Mouse (Mus musculus) forebrain, embryonic 11.5 days (tissue): ENCODE measurements around the gene Sirt3. TPM values are rescaled to one million over a fixed set of nuclear protein-coding genes. Genes with fewer than 3 reads are reported as not detected.

Experiments
- ATAC-seq: fragments of 200-750 bp; cut with Nextera tagmentation; replicated peaks from 2 replicates; pipeline ENCODE4 v1.8.0; 2017; ENCODE audit warnings: moderate TSS enrichment; ENCODE audit not compliant: low FRiP score
- DNase-seq: peaks from one replicate; pipeline ENCODE4 v3.0.0-alpha.2; 2017; ENCODE audit warnings: low spot score
- H3K27ac ChIP-seq: fragments of 300-500 bp; sonication (generic); 2 replicates; pipeline ENCODE4 v1.5.1; 2014; ENCODE audit warnings: low read depth, low read length
- H3K27me3 ChIP-seq: fragments of 300-500 bp; sonication (generic); 2 replicates; pipeline ENCODE4 v1.6.1; 2014; ENCODE audit warnings: mild to moderate bottlenecking, low read length, mixed read lengths; ENCODE audit not compliant: control insufficient read depth, insufficient read depth
- H3K36me3 ChIP-seq: fragments of 300-500 bp; sonication (generic); 2 replicates; pipeline ENCODE4 v1.6.1; 2014; ENCODE audit warnings: mild to moderate bottlenecking, low read length, moderate library complexity, mixed read lengths; ENCODE audit not compliant: control insufficient read depth, insufficient read depth
- H3K4me1 ChIP-seq: fragments of 300-500 bp; sonication (generic); replicated peaks from 2 replicates; pipeline ENCODE4 v1.6.1; 2014; ENCODE audit warnings: low read length, mixed read lengths; ENCODE audit not compliant: control insufficient read depth, insufficient read depth
- H3K4me2 ChIP-seq: fragments of 300-500 bp; sonication (generic); 2 replicates; pipeline ENCODE4 v1.6.1; 2014; ENCODE audit warnings: low read depth, mild to moderate bottlenecking, low read length, moderate library complexity, mixed read lengths; ENCODE audit not compliant: severe bottlenecking
- H3K4me3 ChIP-seq: fragments of 300-500 bp; sonication (generic); 2 replicates; pipeline ENCODE4 v1.5.1; 2014; ENCODE audit warnings: low read depth, low read length
- H3K9ac ChIP-seq: fragments of 300-500 bp; sonication (generic); 2 replicates; pipeline ENCODE4 v1.6.1; 2014; ENCODE audit warnings: low read length
- H3K9me3 ChIP-seq: fragments of 300-500 bp; sonication (generic); 2 replicates; pipeline ENCODE4 v1.6.1; 2016; ENCODE audit warnings: low read length, mixed read lengths; ENCODE audit not compliant: control insufficient read depth
- WGBS: fragments of 180-500 bp; shearing (Covaris S2); extraction: QIAGEN DNeasy Blood & Tissue Kit; methylation state at CpG from one replicate; pipeline ENCODE4 v1.1.7; 2014; 5-methylcytosine and 5-hydroxymethylcytosine counted together
- polyA plus RNA-seq: library from polyadenylated mRNA; unstranded; fragments of >200 nt; fragmentation: Nextera tagmentation; extraction: Ambion mirVana; gene quantifications from 2 replicates; pipeline ENCODE4 v1.2.1, GENCODE M21; 2014

The Sirt3 gene
- polyA plus RNA-seq, 1 experiment from 2014 or later, result 25.2 TPM

DNA sequence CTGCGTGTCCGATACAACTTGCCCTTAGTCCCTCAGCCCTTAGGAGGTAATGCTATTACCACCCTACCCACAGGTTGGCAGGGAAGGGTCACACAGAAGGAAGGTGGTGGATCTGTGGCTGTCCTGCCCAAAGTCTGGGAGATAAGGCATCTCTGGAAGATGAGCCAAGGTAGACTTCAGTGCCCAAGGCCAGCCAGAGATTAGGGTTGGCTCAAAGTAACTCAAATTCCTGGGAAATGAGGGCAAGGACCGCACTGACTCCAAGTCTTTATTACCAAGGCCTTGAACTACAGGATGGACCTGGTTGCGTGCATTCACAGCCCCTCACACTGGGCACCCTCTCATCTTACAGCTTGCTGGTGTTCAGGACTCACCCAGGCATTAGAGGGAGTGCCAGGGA, 30.2 kb downstream of the Sirt3 start:
- Histone ChIP-seq H3K27me3 (no peaks in the 10 kb centered on the region), H3K4me1 (peaks cover 7% of the 10 kb centered on the region; the same call in 1 of the 2 replicates), H3K4me3 (no peak overlapping the region), H3K27ac (no peak overlapping the region), H3K4me2 (no peak overlapping the region), H3K9me3 (no peaks in the 10 kb centered on the region), H3K36me3 (peaks cover 5% of the 10 kb centered on the region; the same call in 1 of the 2 replicates), H3K9ac (no peak overlapping the region)
- WGBS, result 95% methylated on average over 4 of the region's 4 CpGs
- DNase-seq, result no peak
- no peak for ATAC-seq

DNA sequence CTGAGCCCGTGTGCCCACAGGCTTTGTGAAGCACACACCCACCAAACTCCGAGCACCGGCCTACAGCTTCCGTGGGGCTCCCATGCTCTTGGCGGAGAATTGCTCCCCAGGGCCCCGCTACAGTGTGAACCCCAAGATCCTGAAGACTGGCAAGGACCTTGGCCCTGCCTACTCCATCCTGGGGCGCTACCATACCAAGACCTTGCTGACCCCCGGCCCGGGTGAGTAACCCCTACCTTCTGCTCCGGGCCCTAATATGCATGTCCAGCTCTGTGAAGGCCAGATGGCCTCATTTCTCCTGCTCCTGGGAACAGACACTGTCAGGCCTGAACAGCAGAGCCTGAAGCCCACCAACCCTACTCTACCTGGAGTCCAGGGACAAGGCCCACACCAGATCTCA, 33.5 kb downstream of the Sirt3 start:
- H3K36me3 ChIP-seq, result peaks cover 5% of the 10 kb centered on the region; the same call in 1 of the 2 replicates
- H3K27ac ChIP-seq, result no peak overlapping the region
- H3K4me3 ChIP-seq, result no peak overlapping the region
- H3K9me3 ChIP-seq, result no peaks in the 10 kb centered on the region
- H3K4me2 ChIP-seq, result no peak overlapping the region
- no peak for ATAC-seq
- H3K27me3 ChIP-seq, result no peaks in the 10 kb centered on the region
- no peak for DNase-seq
- 93% methylated on average over 10 of the region's 10 CpGs for WGBS
- H3K9ac ChIP-seq, result no peak overlapping the region
- no peaks in the 10 kb centered on the region for H3K4me1 ChIP-seq

DNA sequence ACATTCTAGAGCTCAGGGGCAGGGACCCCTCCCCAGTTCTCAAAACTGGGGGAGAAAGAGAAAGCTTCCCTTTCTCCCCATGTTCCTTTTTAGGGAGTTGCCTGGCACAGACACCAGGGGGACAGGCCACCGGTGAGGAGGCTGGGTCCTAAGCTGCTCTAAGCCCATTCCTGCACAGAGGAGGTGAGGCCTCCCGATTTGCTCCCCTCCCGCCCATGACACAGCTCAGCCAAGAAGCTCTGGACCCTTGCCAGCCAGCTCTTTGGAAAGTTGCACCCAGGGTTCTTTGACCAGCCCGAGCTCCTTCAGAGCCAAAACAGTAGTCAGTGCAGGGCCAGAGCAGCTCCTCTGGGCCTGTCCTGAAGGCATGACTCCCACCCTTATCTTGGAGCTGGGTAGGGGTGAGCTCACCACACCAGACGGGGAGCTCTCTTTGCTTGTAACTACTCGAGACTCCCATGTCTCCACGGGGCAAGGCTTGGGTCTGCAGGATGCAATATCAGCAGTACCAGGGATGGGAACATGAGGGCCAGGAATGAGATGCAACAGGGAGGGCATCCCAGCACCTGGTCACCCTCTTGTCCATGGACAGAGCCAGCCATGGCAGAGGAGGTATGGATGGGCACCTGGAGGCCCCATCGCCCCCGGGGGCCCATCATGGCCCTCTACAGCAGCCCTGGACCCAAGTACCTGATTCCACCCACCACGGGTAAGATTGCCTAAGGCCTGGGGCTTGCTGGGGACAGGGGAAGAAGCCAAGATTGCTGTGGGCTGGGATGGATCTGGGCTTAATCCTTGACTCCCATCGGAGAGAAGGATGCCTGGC, 34.1 kb downstream of the Sirt3 start, which contains the start of gene Odf3:
Gene Odf3 (plus strand): TSS at position 51 of the 826 bp plus-strand sequence.
- no peaks in the 10 kb centered on the region for H3K27me3 ChIP-seq
- no peak within 1 kb of the TSS for H3K9ac ChIP-seq
- no peak for ATAC-seq
- WGBS, result 72% methylated on average over 11 of the region's 11 CpGs
- H3K4me1 ChIP-seq, result no peaks in the 10 kb centered on the region
- H3K27ac ChIP-seq, result no peak within 1 kb of the TSS
- H3K36me3 ChIP-seq, result no peaks in the 10 kb centered on the region
- H3K4me2 ChIP-seq, result no peak within 1 kb of the TSS
- H3K4me3 ChIP-seq, result no peak within 1 kb of the TSS
- H3K9me3 ChIP-seq, result no peaks in the 10 kb centered on the region
- peak; percentile 48 for DNase-seq

DNA sequence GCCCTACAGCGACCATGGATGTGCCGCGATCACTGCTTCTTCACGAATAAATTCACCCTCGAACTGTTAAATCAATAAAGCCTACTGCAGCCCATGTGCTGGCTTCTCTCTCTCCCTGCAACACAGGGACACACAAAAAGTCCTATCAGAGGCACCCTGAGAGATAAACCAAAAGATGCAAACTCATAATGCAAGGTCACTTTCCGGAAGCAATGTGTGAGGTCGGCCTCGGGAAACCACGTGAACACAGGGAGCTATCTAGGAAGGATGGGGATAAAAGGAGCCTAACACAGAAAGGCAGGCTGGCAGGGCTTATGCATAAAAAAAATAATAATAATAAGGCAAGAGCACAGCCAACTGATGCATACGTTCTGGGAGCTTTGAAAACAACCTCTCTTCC, 35.4 kb downstream of the Sirt3 start:
- Histone ChIP-seq H3K4me1 (no peaks in the 10 kb centered on the region), H3K9ac (no peak overlapping the region), H3K4me3 (no peak overlapping the region), H3K4me2 (no peak overlapping the region), H3K27me3 (no peaks in the 10 kb centered on the region), H3K27ac (no peak overlapping the region), H3K36me3 (no peaks in the 10 kb centered on the region), H3K9me3 (no peaks in the 10 kb centered on the region)
- WGBS, result 86% methylated on average over 10 of the region's 10 CpGs
- no peak for ATAC-seq
- no peak for DNase-seq

DNA sequence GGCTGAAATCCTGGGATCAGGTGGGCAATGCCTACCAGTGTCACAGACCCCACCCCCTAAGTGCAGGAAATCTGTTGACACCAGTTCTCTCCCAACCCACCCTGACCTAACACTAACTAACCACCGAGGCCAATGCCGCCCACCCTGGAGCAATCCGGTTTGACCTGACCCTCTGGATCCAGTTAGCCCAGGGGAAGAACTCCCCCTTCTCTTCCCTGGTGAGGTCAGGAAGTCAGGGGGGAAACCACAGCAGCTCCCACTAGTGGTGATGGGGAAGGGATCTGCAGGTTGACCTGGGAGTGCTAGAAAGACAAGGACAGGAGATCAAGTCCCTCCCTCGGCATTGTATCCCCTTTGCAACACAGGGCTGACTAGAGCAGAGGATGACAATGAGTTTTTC, 36.4 kb downstream of the Sirt3 start:
- WGBS, result 72% methylated on average over 4 of the region's 4 CpGs
- no peak overlapping the region for H3K9ac ChIP-seq
- DNase-seq (peak; percentile 48), ATAC-seq (no peak)
- H3K9me3 ChIP-seq, result no peaks in the 10 kb centered on the region
- no peaks in the 10 kb centered on the region for H3K36me3 ChIP-seq
- H3K4me2 ChIP-seq, result no peak overlapping the region
- H3K27me3 ChIP-seq, result 0 out of 2 replicates have a peak, but pooled peaks cover 2% of the 10 kb centered on the region
- H3K4me1 ChIP-seq, result no peaks in the 10 kb centered on the region
- no peak overlapping the region for H3K27ac ChIP-seq
- H3K4me3 ChIP-seq, result no peak overlapping the region

DNA sequence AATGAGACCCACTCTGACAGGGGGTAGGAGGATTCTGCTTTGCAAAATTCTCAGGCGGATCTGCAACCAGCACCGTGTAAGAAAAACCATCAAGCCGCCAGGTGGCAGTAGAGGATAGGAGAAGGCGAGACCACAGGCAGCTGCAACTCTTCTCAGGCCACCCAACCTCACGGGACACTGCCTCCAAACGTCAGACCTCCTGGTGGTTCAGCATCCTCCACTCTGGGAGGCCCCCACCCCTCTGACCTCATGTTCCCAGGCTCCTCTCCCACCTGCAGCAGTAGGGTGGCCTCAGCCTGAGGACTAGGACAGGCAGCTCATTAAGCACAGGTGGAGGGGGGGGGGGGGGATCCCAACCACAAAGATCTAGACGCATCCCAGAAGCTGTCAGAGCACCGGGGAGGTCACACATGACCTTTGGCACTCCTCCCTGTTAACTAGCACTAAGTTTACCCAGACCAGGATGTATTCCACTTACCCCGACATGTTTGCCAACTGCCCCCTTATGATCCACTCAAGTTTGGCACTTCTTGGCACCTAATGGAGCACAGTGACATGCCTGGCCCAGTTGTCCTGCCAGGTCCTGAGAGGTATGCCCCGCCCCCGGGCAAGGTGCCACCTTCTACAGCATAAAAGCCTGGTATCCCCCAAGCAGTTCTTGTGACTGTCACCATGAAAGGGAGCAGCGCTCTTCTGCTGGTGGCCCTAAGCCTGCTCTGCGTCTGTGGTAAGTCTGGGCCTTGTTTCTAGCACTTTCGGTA, 37.0 kb downstream of the Sirt3 start, which contains the start of gene Scgb1c1:
Gene Scgb1c1 (plus strand): TSS at position 643 of the 761 bp plus-strand sequence.
- Histone ChIP-seq H3K27ac (no peak within 1 kb of the TSS), H3K9me3 (no peaks in the 10 kb centered on the region), H3K4me1 (no peaks in the 10 kb centered on the region), H3K36me3 (no peaks in the 10 kb centered on the region), H3K4me3 (no peak within 1 kb of the TSS), H3K4me2 (no peak within 1 kb of the TSS), H3K27me3 (0 out of 2 replicates have a peak, but pooled peaks cover 2% of the 10 kb centered on the region), H3K9ac (no peak within 1 kb of the TSS)
- WGBS, result 36% methylated on average over 14 of the region's 14 CpGs
- peak; percentile 74 for ATAC-seq
- DNase-seq, result peak; percentile 92

DNA sequence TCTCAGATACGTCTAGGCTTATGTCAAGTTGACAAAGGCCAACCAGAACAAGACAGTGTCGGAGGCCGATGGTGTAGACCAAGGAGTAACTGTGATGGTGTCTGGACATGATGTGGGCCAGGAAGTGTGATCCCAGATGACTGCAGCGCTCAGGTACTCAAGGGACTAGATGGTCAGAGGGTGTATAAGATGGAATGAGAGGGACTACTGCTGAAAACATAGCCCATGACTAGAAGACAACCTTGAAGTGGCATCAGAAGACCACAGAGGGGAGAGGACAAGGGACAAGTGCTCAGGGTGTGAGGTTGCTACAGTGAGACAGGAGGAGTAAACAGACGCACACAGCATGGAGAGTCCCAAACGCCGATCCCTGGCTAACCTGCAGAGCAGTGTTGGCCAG, 38.3 kb downstream of the Sirt3 start:
- 0 out of 2 replicates have a peak, but pooled peaks cover 2% of the 10 kb centered on the region for H3K27me3 ChIP-seq
- no peak overlapping the region for H3K4me2 ChIP-seq
- no peaks in the 10 kb centered on the region for H3K4me1 ChIP-seq
- WGBS, result 80% methylated on average over 7 of the region's 7 CpGs
- no peak for DNase-seq
- no peaks in the 10 kb centered on the region for H3K9me3 ChIP-seq
- H3K36me3 ChIP-seq, result no peaks in the 10 kb centered on the region
- ATAC-seq, result no peak
- no peak overlapping the region for H3K27ac ChIP-seq
- H3K4me3 ChIP-seq, result no peak overlapping the region
- H3K9ac ChIP-seq, result no peak overlapping the region

DNA sequence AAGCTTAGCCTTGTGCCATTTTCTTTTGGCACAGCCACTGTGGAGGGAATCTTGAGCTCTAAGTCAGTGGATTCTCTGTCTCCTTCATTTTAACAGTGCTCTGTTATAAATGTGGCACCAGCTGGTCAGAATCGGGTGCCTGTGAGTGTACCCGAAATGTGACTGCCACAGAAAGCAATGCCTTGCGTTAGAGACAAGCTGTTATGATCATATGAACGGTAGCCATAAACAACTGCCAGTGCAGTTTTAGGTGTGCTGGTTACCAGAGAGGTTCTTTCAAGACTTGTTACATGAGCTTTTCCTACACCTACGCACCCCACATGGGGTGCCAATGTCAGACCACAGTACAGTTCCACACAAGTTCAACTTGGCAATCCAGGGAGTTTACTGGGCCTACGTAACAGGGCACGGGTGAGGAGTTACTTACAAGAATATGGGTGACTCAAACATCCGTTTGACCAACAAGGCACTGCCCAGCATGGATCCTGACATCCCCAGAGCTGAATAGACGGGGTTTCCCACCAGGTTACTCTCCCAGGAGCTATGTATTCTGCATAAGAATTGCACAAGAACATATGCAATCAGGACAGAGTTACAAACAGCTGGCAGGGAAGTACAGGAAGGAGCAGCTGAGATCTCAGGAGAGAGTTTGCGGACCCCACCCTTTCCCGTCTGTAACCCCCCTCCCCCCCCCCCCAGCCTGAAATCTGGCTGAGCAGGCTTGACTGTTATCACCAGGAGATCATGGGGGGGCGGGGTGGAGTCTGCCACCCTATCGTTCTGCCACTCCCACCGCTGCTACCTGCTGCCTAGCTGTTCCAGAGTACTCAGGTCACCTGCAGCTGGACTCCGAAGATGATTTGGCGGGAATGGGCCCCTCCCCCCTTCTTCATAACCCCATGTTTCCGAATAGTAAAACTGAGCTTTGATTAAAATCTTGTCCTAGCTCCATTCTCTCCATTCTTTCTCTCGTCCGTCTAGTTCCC, 41.1 kb downstream of the Sirt3 start:
- no peak for ATAC-seq
- Histone ChIP-seq H3K9ac (no peak overlapping the region), H3K4me3 (no peak overlapping the region), H3K27ac (no peak overlapping the region), H3K27me3 (0 out of 2 replicates have a peak, but pooled peaks cover 2% of the 10 kb centered on the region), H3K36me3 (no peaks in the 10 kb centered on the region), H3K9me3 (no peaks in the 10 kb centered on the region), H3K4me1 (no peaks in the 10 kb centered on the region), H3K4me2 (no peak overlapping the region)
- no peak for DNase-seq
- WGBS, result 41% methylated on average over 18 of the region's 19 CpGs
